Mouse (Mus musculus) cerebellum, postnatal 36 days (tissue): ENCODE data around the gene Gm42674.
A peak's percentile ranks its signal among the peaks of the same experiment; 100 is the strongest.

ENCODE experiments used
- DNase-seq, 2 experiments: peaks; one replicate each; pipeline ENCODE4 v3.0.0; 2021 to 2022; ENCODE audit warnings: mixed read lengths in 2 of 2

Gm42674 gene

DNA sequence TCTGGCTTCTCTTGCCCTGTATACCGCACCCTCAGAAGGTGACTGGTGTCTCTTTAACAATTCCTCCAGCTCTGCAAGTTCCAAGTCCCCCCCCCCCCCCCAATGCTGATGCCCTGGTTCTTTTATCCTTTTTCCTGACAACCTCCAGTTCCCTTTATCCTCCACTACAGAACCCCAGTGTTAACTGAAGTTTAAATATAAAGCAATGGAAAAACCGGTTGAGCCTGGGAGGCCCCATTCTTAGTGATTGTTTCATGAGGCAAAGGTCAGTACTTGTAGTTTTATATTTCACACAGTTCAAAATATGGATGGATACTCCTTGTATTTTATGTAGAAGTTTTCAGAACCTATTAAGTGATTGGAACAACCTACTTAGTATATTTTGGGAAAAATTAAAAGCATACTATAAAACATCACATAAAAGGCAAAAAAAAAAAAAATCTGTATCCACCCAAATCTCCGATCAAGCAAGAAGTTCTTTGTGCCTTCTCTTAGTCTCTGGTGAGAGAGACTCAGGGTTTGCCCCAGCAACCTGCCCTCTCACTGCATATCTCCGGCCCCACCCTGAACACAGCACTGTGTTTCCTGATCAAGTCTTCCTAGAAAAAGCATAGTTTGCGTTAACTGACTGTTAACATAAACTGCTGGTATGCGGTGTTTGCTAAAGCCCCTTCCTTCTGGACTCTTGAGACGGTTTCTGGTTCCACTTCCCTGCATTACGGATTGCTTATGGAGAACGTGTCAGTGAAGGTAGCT is 24.7 kb downstream of the Gm42674 start:
- no peak for DNase-seq

DNA sequence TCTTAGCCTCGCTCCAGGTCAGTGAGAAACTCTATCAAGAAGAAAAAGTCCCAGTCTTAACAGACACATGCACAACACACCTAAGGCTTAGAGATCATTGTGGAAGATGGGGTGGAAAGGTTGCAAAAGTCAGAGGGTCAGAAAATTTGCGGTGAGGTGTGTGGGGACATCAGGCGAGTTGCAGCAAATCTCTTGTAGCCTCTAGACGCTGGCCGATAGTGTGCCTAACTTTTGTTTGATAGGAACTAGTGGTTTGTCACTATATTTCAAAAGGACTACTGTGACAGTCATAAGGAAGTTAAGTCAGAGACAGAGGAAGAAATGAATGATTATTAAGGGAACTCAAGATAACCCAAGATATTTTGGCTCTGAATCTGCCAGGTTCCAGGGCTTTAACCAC is 25.7 kb downstream of the Gm42674 start:
- no peak for DNase-seq

DNA sequence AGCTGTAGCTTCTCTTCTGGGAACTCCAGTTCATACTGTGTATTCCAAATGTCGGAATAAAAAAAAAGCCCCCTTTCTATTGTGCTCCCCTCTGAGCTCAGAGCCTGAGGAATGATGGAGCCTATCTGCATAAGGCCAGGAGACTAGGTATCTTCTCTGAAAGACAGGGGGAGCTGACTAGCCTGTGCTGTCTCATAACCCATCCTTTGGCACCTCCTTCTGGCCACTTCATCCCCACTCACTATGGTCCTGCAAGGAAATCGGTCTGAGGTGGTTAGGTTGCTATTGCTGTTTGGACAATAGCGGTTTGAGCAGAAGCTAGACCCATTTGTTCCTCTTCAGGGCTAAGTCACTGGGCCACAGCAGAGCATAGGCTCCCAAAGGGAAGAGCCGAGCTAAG is 26.1 kb downstream of the Gm42674 start:
- DNase-seq = no peak

DNA sequence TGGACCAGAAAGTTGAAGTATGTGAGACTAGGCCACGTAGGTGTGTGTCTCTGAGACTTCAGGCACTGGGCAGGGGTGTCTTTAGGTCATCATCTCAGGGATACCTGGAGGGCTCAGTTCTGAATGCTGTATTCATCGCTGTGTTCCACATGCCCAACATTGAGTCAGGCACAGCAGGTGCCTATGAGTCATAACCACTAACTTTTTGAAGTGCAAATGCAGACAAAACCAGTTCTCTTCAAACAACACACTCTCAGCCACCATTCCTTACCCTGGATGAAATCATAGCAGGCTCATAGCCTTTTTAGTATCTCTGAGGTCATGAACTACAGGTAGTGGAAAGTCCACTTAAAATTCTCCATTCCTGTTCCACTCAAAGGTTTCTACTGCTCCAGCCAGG is 27.6 kb downstream of the Gm42674 start:
- DNase-seq = no peak

DNA sequence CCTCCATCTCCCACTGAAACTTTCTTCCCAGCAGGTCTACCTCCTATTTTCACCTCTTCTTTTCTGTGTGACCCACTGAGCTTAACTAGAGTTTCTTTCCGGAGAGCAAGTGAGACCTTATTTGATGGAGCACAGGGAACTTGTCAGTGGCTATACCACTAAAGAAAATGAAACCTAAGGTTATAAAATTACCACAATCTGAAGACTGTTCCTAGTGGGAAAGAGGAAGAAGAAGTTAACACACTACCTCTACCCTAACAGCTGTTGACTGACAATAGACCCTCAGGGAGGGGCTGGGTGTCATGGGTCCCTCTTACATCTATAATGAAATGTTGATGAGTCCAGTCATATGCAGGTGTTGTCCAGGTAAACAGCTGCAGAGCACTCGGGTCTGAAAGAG is 30.3 kb downstream of the Gm42674 start:
- no peak for DNase-seq

DNA sequence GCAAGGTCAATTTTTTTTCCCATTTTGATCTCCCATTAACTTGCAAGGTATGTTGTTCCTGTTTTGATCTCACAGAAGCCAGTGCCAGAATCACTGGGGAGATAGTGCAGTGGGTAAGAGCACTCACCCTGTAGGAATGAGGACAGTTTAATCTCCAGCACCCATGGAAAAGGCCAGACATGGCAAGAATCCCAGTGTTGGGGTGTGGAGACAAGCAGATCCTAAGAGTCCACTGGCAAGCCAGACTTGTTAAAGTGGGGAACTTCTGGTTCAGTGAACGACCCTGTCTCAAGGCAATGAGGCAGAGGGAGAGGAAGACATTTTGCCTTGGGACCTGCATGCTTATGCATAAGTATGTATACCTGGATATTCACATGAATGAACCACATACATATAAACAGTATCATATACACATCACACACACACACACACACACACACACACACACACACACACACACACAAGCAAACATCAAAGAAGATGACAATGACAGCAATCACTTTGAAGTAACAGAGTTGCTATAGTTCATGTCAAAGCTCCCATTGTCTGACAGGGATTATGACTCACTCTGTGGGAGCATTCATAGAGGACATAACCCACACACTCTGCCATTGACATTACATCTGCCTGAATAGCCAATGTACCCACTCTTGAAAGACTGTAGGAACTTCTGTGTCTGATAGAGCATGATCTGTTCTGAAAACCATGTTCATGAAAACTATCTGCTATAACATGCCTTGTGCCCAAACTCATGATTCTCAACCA is 37.0 kb downstream of the Gm42674 start:
- no peak for DNase-seq

DNA sequence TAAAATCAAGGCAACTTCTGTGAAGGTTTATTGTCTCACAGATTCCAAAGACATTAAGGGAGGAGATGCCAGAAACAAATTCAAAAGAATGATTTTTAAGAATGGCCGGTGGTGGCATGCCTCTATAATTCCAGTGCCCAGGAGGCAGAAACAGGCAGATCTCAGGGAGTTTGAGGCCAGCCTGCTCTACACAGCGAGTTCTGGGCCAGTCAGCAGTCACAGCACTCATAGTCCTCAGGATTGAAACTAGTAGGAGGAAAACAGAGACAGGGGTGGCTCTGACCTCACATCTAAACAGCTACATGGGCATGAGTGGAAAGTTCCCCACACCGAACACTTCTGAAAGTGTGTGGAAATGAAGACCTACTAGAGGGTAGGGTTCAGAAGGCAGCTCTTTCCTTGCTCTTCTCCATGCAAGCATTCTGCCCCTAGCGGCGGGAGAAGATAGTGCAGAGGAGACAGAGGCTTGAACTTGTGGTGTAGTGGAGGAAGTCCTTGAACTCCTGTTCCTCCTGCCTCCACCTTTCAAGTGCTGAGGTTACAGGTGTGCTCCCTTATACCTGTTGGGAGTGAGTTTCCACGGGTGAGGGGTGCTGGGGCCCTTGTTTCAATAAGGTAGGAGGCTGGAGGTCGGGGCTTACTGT is 37.9 kb downstream of the Gm42674 start:
- DNase-seq = peak in 1 of 2 experiments; percentile 6

DNA sequence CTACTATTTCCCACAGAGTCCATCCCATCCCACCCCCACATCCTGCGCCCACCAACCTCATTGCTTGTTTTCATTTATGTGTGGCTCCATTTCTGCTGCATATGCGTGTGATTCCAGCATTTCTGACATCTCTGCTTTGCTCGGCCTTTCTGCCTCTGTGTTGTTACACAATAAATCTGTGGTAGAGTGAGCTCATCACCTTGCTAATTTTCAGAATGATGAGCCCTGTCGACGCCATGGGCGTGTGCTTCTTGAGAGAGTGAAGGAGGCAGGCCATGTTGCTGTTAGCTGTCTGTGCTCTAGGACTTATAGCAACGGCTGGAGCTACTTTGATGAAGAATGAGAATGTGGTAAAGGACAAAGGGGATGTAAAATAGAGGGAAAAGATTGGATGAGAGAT is 39.3 kb downstream of the Gm42674 start:
- no peak for DNase-seq

DNA sequence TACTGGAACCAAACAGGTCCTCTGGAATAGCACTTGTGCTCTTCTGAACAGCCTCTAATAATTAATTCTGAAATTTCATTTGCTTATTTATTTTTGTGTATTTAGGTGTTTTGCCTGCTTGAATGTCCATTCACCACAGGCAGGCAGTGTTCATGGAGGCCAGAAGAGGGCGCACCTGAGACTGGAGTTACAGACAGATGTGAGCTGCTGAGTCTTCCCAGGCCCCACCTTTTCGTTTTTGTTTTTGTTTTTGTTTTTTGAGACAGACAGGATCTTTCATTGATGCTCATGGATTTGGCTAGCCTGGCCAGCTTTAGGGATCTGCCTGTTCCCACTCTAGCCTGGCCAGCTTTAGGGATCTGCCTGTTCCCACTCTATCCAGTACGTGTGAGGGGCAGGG is 42.5 kb downstream of the Gm42674 start:
- DNase-seq = peak in 1 of 2 experiments; percentile 15

DNA sequence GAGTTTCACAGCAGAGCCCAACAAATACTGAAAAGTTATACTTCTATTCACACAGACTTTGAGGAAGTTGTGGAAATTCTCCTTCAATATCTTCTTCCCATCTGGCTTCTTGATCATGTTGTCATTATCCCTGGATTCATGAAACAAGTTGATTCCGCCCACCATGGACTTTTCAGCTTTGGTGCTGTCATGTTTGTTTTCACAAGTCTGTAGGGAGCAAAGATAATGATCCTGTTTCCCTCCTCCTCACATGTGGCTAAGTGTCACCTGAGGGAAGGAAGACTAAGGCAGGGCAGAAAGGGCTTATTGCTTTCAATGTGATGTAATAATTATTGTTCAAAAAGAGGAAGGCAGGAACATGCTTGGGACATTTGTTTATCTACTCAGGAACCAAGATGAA is 45.6 kb downstream of the Gm42674 start:
- no peak for DNase-seq

DNA sequence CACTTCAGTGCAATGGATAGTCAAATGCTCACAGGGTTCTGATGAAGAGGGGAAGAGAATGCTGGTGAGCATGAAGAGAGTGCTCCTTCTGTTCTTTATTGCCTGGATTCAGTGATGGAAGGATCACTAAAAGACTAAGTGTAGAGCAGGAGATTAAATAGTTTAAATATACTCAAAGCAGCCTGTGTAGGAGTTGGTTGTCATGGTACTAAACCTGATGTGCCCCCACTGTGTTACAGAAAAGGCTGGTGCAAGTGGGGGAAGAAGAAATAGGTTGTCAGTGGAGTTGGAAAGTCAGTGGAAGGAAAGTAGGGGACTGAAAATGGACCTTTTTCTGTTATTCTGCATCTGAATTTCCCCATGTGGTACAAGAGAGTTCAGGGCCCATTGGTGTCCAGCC is 47.3 kb downstream of the Gm42674 start:
- DNase-seq = no peak

DNA sequence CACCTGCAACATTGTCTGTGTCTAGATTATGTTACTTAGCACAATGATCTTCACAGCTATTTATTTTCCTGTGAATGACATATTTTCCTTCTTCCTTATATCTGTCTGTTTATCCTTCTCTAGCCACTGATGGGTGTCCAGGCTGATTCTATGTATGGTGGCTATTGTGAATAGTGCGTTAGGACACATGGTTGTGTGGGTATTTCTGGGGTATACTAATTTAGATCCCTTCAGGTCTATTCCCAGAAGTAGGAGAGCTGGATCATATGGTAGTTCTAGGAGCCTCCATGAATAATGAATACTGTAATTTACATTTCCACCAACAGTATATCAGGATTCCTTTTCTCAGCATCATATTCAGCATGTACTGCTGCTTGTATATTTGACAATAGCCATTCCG is 48.1 kb downstream of the Gm42674 start:
- DNase-seq = no peak

DNA sequence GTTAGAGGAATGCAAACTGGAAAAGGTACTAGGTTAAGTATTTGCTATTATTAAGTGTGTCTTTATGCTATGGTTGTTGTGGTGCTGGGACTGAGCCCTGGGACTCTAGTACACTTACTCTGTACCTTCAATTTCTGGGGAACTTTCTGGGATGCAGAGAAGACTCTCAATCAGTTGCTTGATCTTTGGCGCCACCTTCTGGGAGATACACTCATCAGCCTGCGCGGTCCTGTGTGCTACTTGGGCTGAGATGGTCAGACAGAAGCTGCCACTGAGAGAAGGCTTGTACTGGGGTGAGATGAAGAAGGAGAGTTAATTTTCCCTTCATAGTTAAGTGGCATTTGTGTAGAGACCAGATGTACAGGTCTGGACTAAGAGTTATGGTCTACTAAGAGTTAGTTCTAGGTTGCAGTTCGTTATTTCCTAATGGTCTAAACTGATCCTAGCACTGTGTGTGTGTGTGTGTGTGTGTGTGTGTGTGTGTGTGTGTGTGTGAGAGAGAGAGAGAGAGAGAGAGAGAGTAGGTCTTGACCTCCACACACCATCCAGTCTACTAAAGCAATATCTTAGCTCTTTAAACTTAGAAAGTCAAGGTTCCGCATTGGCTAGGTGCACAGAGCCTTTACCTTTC is 51.3 kb downstream of the Gm42674 start:
- peak; percentile 62 to 76 for DNase-seq

DNA sequence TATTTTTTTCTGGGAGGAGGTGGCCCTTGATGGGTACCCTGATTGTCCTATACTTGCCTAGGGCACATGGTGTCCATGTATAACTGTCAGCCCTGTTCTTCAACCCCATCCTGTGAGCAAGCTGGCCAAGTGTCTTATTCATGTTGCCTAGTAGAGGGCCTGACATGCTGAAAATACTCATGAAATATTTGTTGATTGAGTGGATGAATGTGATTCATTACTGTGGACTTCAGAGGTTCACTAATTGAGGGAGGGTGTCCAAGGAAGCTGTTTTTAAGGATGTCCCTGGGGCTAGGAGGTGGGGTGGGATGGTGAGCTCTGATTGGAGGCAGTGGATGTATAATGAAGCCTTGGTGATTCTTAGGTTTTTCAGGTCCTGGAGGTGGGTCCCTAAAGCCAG is 52.0 kb downstream of the Gm42674 start, which contains the start of gene S100a7a:
Gene S100a7a (plus strand): TSS at position 301 of the 400 bp plus-strand sequence.
- DNase-seq = no peak
